In the genomic region with DNA sequence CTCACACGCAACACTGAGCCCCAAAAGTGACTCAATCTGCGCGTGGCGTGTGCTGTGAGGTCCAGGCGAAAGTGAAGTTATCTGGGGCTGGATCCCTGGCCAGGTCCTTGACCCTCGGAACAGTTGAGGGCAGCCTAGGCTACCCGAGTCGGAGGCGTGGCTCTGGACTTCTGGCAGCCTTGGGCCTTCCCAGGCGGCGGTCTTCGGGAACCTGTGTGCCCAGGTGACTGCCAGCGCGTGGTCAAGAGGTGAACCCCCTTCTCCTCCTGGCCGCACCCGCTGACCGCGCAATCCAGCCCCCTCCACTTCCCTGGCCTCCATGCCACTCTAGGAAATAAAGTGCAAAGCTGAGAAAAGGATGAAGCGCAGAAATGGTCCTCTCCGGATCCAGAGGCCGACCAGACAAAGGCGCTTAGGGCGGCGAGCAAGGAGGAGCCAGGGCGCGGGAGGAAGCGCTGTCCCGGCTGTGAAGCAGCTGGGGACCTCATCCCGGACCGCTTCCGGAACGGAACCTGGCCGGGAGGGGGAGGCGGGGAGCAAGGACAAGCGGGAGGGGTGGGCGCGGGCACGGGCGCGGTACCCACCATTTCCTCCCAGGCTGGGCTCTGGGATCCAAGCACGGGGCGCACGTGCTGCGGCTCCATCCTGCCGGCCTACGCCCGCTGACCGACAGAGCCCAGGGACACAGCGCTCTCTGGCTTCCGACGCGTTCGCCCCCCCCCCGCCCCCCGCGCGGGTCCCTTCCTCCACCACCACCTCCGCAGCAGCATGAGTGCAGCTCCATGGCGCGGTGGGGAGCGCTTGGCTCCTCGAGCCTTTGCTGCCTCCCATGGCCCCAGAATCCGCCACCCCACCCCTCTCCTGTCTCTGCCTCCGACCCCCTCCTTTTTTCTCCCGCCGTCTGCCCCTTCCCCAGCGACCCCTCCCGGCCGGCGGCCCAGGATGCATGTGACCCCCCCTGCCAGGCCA, we compare ENCODE assay signal across 8 mouse cellular contexts. TPM values are rescaled to one million over a fixed set of nuclear protein-coding genes. Genes with fewer than 3 reads are reported as not detected.
A peak's percentile ranks its signal among the peaks of the same experiment; 100 is the strongest.
DNase-seq lines count a peak whose midpoint lies in the region; ATAC-seq lines count a peak whose summit lies in the region.
"Not testable (repeated sequence)": the region's sequence is repeated elsewhere in the genome, so short reads cannot be mapped to it uniquely, and the experiment has no call there.

Gene Gm10406 (minus strand): TSS at position 669 of the 969 bp plus-strand sequence.

- H3K9ac ChIP-seq in limb, embryonic 15.5 days, result not testable (repeated sequence)
- H3K9ac ChIP-seq in midbrain, embryonic 15.5 days, result peak within 1 kb of the TSS; percentile 58
- peak within 1 kb of the TSS; percentile 30; the same call in 1 of the 2 replicates for H3K9ac ChIP-seq in stomach, embryonic 14.5 days (replicated peaks; ENCODE audit: low read depth, low read length)

- not testable (repeated sequence) for H3K4me1 ChIP-seq in limb, embryonic 15.5 days; midbrain, embryonic 15.5 days; stomach, embryonic 14.5 days (ENCODE audit: control insufficient read depth, insufficient read depth, low read length)

- H3K36me3 ChIP-seq in limb, embryonic 15.5 days; midbrain, embryonic 15.5 days (replicated peaks); stomach, embryonic 14.5 days (ENCODE audit: control insufficient read depth, insufficient read depth, low read length): not testable (repeated sequence)

- H3K9me3 ChIP-seq in limb, embryonic 15.5 days; midbrain, embryonic 15.5 days; stomach, embryonic 14.5 days (ENCODE audit: control insufficient read depth, low read depth, low read length): not testable (repeated sequence)

- H3K27ac ChIP-seq in limb, embryonic 15.5 days; stomach, embryonic 14.5 days (ENCODE audit: low read length): not testable (repeated sequence)
- H3K27ac ChIP-seq in midbrain, embryonic 15.5 days, result peak within 1 kb of the TSS; percentile 77

- H3K4me2 ChIP-seq in limb, embryonic 15.5 days, result peak within 1 kb of the TSS; percentile 84
- peak within 1 kb of the TSS; percentile 92 for H3K4me2 ChIP-seq in midbrain, embryonic 15.5 days
- H3K4me2 ChIP-seq in stomach, embryonic 14.5 days (replicated peaks; ENCODE audit: low read depth, low read length), result peak within 1 kb of the TSS; percentile 64

- not testable (repeated sequence) for ATAC-seq in limb, embryonic 15.5 days (ENCODE audit: insufficient number of reproducible peaks, low FRiP score, low TSS enrichment, low read depth); midbrain, embryonic 15.5 days (replicated peaks); stomach, embryonic 14.5 days (ENCODE audit: insufficient number of reproducible peaks, insufficient read depth, low FRiP score, low read depth)

- H3K27me3 ChIP-seq in limb, embryonic 15.5 days; midbrain, embryonic 15.5 days (replicated peaks); stomach, embryonic 14.5 days (ENCODE audit: control insufficient read depth, insufficient read depth, low read length): not testable (repeated sequence)

- H3K4me3 ChIP-seq in limb, embryonic 15.5 days, result peak within 1 kb of the TSS; percentile 45
- H3K4me3 ChIP-seq in midbrain, embryonic 15.5 days, result peak within 1 kb of the TSS; percentile 57
- peak within 1 kb of the TSS; percentile 32 for H3K4me3 ChIP-seq in stomach, embryonic 14.5 days (ENCODE audit: low read depth, low read length)

- peak; percentile 47 for DNase-seq in CD4-positive, CD25-positive, alpha-beta regulatory T cell, adult 2 months (ENCODE audit: low read depth, low spot score)
- peak; percentile 19 to 20 for DNase-seq in cerebellum, postnatal 4 days (ENCODE audit: low spot score in 2 of 2)
- DNase-seq in frontal cortex, postnatal 36 days (ENCODE audit: low spot score in 2 of 2), result peak; percentile 9 to 15
- peak; percentile 62 for DNase-seq in heart, postnatal 4 days
- DNase-seq in kidney, postnatal 25 days, result peak; percentile 6 to 70

- under 1% methylated on average over 57 of the region's 70 CpGs for WGBS in limb, embryonic 15.5 days
- WGBS in midbrain, embryonic 15.5 days, result under 1% methylated on average over 45 of the region's 70 CpGs
- 2% methylated on average over 41 of the region's 70 CpGs for WGBS in stomach, embryonic 14.5 days

RNA-seq across cellular contexts. Expression of gene Gm10406, which starts in this region (rescaled TPM):
- under 1 TPM; 0.17 to 0.63 TPM for total RNA-seq in heart, postnatal 4 days (2021)
- polyA plus RNA-seq in limb, embryonic 15.5 days (2015; fragmentation: Nextera tagmentation; extraction: Ambion mirVana), result 0.50 and 0.59 TPM in 2 replicates
- 3.9 and 4.9 TPM in 2 replicates for polyA plus RNA-seq in midbrain, embryonic 15.5 days (2015; fragmentation: Nextera tagmentation; extraction: Ambion mirVana)
- 1.8 and 2.3 TPM in 2 replicates for polyA plus RNA-seq in stomach, embryonic 14.5 days (2014; fragmentation: Nextera tagmentation; extraction: Ambion mirVana)

Comparison
In these comparisons a context has a peak if more than half of its experiments do, and no peak if none do; other contexts are left out.
1. Peak in DNase-seq in heart, postnatal 4 days; RNA of the gene not detected or under 1 TPM.
2. DNase-seq: peak in every context shown above with its lines; median percentile 62 in heart, postnatal 4 days; 47 in CD4-positive, CD25-positive, alpha-beta regulatory T cell, adult 2 months; 38 in kidney, postnatal 25 days; 20 in cerebellum, postnatal 4 days; 12 in frontal cortex, postnatal 36 days.